Mouse (Mus musculus) spleen, adult 2 months (tissue): ENCODE results near the gene Tns3.

Experiments used
- CTCF ChIP-seq: fragments of 200-500 bp; IDR thresholded peaks from 2 replicates; pipeline ENCODE4 v1.5.1; 2011; ENCODE audit warnings: mild to moderate bottlenecking, inconsistent platforms; ENCODE audit not compliant: insufficient read depth, insufficient read length, insufficient replicate concordance; ENCODE audit errors: extremely low read depth
- POLR2A ChIP-seq: fragments of 200-500 bp; IDR thresholded peaks from 2 replicates; pipeline ENCODE4 v1.6.1; 2011; ENCODE audit warnings: low read depth, low read length, inconsistent platforms

GRCm38 (mm10) chr11:8396329-8396728 is 268.0 kb downstream of the Tns3 start:
- TF ChIP-seq POLR2A (no peak), CTCF (no peak)
